Mouse (Mus musculus): ENCODE results near the gene Tcte1. TPM values are rescaled to one million over a fixed set of nuclear protein-coding genes. Genes with fewer than 3 reads are reported as not detected.
A peak's percentile ranks its signal among the peaks of the same experiment; 100 is the strongest.

Tcte1 gene
- polyA plus RNA-seq, 1 experiment from 2014 or later: 8.5 TPM

DNA sequence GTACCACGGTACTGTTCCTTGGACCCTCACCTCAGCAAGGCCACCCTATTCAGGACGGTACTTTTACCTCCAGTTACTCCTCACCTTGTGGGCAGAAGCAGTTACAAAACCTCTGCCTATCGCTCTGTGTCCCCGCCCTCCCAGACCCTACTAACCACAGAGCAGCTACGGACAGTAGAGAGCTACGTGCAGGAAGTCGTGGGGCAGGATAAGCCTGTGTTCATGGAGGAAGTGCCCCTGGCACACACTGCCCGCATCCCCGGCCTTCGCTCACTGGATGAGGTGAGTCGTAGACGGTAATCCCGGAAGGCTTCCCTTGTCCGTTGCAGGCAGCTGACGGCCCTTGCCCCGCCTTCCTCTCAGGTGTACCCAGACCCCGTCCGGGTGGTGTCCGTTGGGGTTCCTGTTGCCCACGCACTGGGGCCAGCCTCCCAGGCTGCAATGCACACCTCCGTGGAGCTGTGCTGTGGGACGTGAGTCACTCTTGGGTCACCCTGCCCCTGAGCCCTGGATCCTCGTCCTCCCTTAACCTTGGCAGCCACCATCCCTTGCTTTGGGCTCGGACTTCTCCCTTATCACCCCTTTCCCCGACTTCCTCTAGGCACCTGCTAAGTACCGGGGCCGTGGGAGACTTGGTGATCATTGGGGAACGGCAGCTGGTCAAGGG, 5.6 kb upstream of the Tcte1 start:
- Histone ChIP-seq H3K36me3 (ENCODE audit: control insufficient read depth, insufficient read depth, low read length) (peaks cover 17% of the 10 kb centered on the region), H3K27me3 (replicated peaks; ENCODE audit: control insufficient read depth, insufficient read depth, low read length) (no peaks in the 10 kb centered on the region), H3K4me2 (ENCODE audit: low read length) (no peak overlapping the region), H3K27ac (ENCODE audit: low read depth, low read length) (no peak overlapping the region), H3K9me3 (replicated peaks; ENCODE audit: control insufficient read depth, low read length) (no peaks in the 10 kb centered on the region), H3K4me1 (ENCODE audit: control insufficient read depth, insufficient read depth, low read length) (no peaks in the 10 kb centered on the region; the same call in 1 of the 2 replicates), H3K9ac (ENCODE audit: low read length) (no peak overlapping the region), H3K4me3 (ENCODE audit: low read depth, low read length) (no peak overlapping the region)
- 94% methylated on average over 28 of the region's 28 CpGs for WGBS
- ATAC-seq: no peak
- no peak for DNase-seq (ENCODE audit: low spot score)

DNA sequence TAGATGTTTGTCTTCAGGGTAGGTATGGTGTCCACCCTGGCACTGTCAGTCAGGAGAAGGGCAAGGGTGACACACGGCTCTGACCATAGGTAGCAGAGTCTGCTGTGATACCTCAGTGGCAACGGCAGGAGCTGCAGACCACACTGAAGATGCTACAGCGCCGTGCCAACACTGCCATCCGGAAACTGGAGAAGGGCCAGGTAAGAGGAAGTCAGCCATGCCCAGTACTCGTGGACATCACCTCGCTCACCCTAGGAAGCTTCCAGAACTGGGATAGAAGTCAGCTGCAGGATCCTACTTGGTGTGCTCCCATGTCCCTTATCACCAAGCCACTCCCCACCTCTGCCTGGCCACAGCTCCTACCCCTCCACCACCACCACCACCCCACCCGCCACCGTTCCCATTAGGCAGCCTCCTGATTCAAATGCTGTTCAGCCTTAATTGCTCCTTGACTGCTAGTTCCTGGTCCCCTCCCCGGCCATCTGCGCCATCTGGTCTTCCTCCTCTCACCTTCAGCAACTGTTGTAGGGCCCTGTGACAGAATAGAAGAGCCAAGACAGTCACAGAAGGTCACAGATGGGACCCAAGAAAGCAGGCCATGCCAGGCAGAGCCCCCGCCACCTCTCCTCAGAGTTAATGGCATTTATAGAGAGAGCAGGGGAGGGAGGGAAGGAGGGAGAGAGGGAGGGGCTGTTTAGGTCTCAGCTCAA, 4.3 kb upstream of the Tcte1 start:
- Histone ChIP-seq H3K9me3 (replicated peaks; ENCODE audit: control insufficient read depth, low read length) (no peaks in the 10 kb centered on the region), H3K4me2 (ENCODE audit: low read length) (no peak overlapping the region), H3K27me3 (replicated peaks; ENCODE audit: control insufficient read depth, insufficient read depth, low read length) (peaks cover 3% of the 10 kb centered on the region), H3K9ac (ENCODE audit: low read length) (0 out of 2 replicates have a peak overlapping the region, but pooled peaks have one; percentile 3), H3K27ac (ENCODE audit: low read depth, low read length) (0 out of 2 replicates have a peak overlapping the region, but pooled peaks have one; percentile 1), H3K4me3 (ENCODE audit: low read depth, low read length) (no peak overlapping the region), H3K4me1 (ENCODE audit: control insufficient read depth, insufficient read depth, low read length) (no peaks in the 10 kb centered on the region; the same call in 1 of the 2 replicates), H3K36me3 (ENCODE audit: control insufficient read depth, insufficient read depth, low read length) (peaks cover 17% of the 10 kb centered on the region)
- WGBS: 78% methylated on average over 12 of the region's 12 CpGs
- ATAC-seq (no peak), DNase-seq (ENCODE audit: low spot score) (peak; percentile 45)

DNA sequence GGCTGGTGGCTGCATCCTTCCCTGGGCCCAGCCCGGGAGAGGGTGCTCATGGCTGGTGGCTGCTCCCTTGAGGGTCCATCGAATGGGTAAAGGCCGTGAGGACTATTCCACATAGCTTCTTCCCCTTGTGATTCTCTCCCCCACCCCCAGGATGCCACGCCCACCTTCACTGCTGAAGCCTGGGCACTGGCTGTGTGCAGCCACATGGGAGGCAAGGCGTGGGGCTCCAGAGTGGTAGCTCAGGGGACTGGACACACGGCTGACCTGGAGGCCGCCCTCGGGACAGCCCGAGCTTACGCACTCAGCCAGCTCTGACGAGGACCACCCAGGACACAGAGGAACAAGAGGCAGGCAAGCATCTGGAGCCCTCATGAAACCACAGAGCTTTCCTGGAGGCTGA, 3.1 kb upstream of the Tcte1 start:
- peaks cover 11% of the 10 kb centered on the region for H3K27me3 ChIP-seq (replicated peaks; ENCODE audit: control insufficient read depth, insufficient read depth, low read length)
- WGBS: 86% methylated on average over 11 of the region's 11 CpGs
- ATAC-seq (no peak), DNase-seq (ENCODE audit: low spot score) (no peak)
- no peak overlapping the region for H3K4me2 ChIP-seq (ENCODE audit: low read length)
- no peaks in the 10 kb centered on the region; the same call in 1 of the 2 replicates for H3K4me1 ChIP-seq (ENCODE audit: control insufficient read depth, insufficient read depth, low read length)
- H3K4me3 ChIP-seq (ENCODE audit: low read depth, low read length): no peak overlapping the region
- H3K27ac ChIP-seq (ENCODE audit: low read depth, low read length): no peak overlapping the region
- H3K9me3 ChIP-seq (replicated peaks; ENCODE audit: control insufficient read depth, low read length): no peaks in the 10 kb centered on the region
- H3K9ac ChIP-seq (ENCODE audit: low read length): no peak overlapping the region
- H3K36me3 ChIP-seq (ENCODE audit: control insufficient read depth, insufficient read depth, low read length): peaks cover 17% of the 10 kb centered on the region

DNA sequence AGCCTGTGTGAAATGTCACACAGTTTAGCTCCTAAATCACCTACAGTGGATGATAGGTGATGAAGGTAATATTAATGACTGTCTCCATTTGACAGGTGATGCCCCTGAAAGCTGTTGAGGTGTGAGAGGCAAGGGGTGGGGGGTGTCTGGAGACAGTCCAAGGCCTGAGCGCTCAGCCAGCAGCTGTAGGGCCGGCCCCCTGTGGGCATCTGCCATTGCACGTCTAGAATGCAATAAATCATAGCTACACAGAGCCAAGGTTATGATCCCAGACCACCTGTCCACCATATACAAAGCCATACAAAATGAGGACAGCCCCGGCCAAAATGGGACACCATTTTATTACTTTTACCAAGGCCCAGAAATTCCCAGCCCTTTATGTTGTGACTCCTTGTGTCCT, 1.7 kb downstream of the Tcte1 start:
- H3K27me3 ChIP-seq (replicated peaks; ENCODE audit: control insufficient read depth, insufficient read depth, low read length): peaks cover 11% of the 10 kb centered on the region
- no peaks in the 10 kb centered on the region for H3K9me3 ChIP-seq (replicated peaks; ENCODE audit: control insufficient read depth, low read length)
- no peak overlapping the region for H3K4me3 ChIP-seq (ENCODE audit: low read depth, low read length)
- no peak overlapping the region for H3K9ac ChIP-seq (ENCODE audit: low read length)
- no peak overlapping the region for H3K4me2 ChIP-seq (ENCODE audit: low read length)
- H3K36me3 ChIP-seq (ENCODE audit: control insufficient read depth, insufficient read depth, low read length): peaks cover 6% of the 10 kb centered on the region; the same call in 1 of the 2 replicates
- no peak overlapping the region for H3K27ac ChIP-seq (ENCODE audit: low read depth, low read length)
- WGBS: 73% methylated on average over 4 of the region's 4 CpGs
- no peak for ATAC-seq
- DNase-seq (ENCODE audit: low spot score): no peak
- no peaks in the 10 kb centered on the region; the same call in 1 of the 2 replicates for H3K4me1 ChIP-seq (ENCODE audit: control insufficient read depth, insufficient read depth, low read length)

DNA sequence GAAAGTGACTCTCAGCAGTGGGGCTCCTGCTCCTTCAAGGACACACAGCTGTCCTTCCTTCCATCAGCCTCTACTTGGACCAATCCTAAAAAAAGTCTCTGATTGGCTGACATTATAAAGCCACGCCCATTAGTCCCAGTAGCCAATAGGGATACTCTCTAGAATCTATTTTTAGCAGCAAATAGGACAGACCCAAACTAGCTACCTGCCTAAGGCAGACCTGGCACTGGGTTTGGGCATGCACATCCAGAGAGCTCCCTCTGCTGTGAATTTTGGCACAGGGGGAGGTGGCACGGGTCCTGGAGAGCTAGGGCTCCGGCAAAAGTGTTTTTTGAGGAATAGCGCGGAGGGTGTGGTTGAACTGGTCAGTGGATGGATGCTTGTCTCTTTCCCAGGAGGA, 3.3 kb downstream of the Tcte1 start:
- H3K36me3 ChIP-seq (ENCODE audit: control insufficient read depth, insufficient read depth, low read length): no peaks in the 10 kb centered on the region
- H3K4me1 ChIP-seq (ENCODE audit: control insufficient read depth, insufficient read depth, low read length): peaks cover 3% of the 10 kb centered on the region; the same call in 1 of the 2 replicates
- no peaks in the 10 kb centered on the region for H3K9me3 ChIP-seq (replicated peaks; ENCODE audit: control insufficient read depth, low read length)
- 15% methylated on average over 5 of the region's 5 CpGs for WGBS
- no peak overlapping the region for H3K4me3 ChIP-seq (ENCODE audit: low read depth, low read length)
- no peak overlapping the region for H3K9ac ChIP-seq (ENCODE audit: low read length)
- peaks cover 11% of the 10 kb centered on the region for H3K27me3 ChIP-seq (replicated peaks; ENCODE audit: control insufficient read depth, insufficient read depth, low read length)
- no peak for DNase-seq (ENCODE audit: low spot score)
- no peak overlapping the region for H3K27ac ChIP-seq (ENCODE audit: low read depth, low read length)
- H3K4me2 ChIP-seq (ENCODE audit: low read length): no peak overlapping the region
- ATAC-seq: no peak

DNA sequence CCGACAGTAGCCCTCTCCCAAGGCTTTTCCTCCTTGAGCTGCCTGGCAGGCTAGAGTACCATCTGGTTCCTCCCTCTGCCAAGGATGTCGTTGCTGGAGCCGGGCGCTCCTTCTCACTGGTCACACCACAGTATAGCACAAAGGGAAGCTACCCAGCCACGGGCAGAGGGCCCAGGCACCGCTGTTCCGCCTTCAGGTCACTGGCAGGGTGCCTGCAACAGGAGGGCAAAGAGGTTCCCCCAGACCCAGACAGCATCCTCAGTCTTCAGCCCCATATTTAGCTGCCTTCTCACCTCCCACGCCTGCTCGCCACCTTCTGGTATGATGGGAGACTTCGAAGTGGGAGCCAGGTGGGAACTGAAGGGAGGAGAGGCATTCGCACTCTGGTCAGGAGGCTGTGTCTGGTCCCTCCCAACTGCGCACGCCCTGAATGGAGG, 7.1 kb downstream of the Tcte1 start:
- peak; percentile 78 for DNase-seq (ENCODE audit: low spot score)
- Histone ChIP-seq H3K9ac (ENCODE audit: low read length) (no peak overlapping the region), H3K9me3 (replicated peaks; ENCODE audit: control insufficient read depth, low read length) (no peaks in the 10 kb centered on the region), H3K4me3 (ENCODE audit: low read depth, low read length) (no peak overlapping the region), H3K4me2 (ENCODE audit: low read length) (no peak overlapping the region; the same call in 1 of the 2 replicates), H3K36me3 (ENCODE audit: control insufficient read depth, insufficient read depth, low read length) (no peaks in the 10 kb centered on the region), H3K4me1 (ENCODE audit: control insufficient read depth, insufficient read depth, low read length) (peaks cover 3% of the 10 kb centered on the region; the same call in 1 of the 2 replicates), H3K27me3 (replicated peaks; ENCODE audit: control insufficient read depth, insufficient read depth, low read length) (peaks cover 2% of the 10 kb centered on the region; the same call in 1 of the 2 replicates), H3K27ac (ENCODE audit: low read depth, low read length) (peak overlapping the region; percentile 40; the same call in 1 of the 2 replicates)
- peak; percentile 89 for ATAC-seq
- 44% methylated on average over 13 of the region's 13 CpGs for WGBS

DNA sequence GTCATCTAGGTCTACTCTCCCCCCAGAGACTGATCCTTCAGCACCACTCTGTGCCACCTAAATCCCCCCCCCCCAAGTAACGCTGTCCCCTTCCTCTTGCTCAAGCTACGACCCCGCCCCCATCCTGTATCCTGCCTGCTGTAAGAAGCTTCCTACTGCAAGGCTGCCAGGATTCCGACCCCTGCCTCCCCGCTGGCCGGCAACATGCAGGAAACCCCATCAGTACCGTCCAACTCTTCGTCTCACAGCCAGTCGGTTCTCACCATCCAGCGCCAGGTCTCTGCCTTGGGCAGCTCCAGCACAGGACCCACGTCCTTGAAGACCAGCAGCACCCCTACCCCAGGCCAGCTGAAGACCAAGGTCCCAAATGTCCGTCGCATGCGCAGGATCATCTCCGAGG, 9.7 kb downstream of the Tcte1 start:
- no peak overlapping the region for H3K9ac ChIP-seq (ENCODE audit: low read length)
- DNase-seq (ENCODE audit: low spot score) (no peak), ATAC-seq (no peak)
- no peaks in the 10 kb centered on the region for H3K36me3 ChIP-seq (ENCODE audit: control insufficient read depth, insufficient read depth, low read length)
- H3K9me3 ChIP-seq (replicated peaks; ENCODE audit: control insufficient read depth, low read length): no peaks in the 10 kb centered on the region
- 51% methylated on average over 15 of the region's 15 CpGs for WGBS
- H3K27me3 ChIP-seq (replicated peaks; ENCODE audit: control insufficient read depth, insufficient read depth, low read length): peaks cover 3% of the 10 kb centered on the region; the same call in 1 of the 2 replicates
- H3K4me3 ChIP-seq (ENCODE audit: low read depth, low read length): no peak overlapping the region
- H3K4me2 ChIP-seq (ENCODE audit: low read length): no peak overlapping the region
- no peak overlapping the region for H3K27ac ChIP-seq (ENCODE audit: low read depth, low read length)
- H3K4me1 ChIP-seq (ENCODE audit: control insufficient read depth, insufficient read depth, low read length): peaks cover 3% of the 10 kb centered on the region; the same call in 1 of the 2 replicates

DNA sequence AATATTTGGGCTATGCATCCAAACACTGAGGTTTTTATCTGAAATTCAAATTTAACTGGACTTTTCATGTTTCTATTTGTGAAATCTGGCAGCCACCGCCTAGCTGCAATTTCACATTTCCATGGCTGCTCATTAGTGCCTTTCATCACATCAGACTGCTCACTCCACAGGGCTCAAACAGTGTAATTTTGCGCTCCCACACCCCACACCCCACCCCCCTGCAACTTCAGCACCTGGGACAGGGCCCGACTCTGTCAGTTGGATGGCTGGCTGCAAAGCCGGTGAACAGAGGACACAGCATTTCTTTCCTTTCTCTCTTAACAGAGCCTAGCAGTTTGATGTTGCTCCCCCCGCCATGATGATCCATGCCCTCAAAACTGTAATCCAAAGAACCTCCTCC, 13.0 kb downstream of the Tcte1 start:
- no peaks in the 10 kb centered on the region for H3K9me3 ChIP-seq (replicated peaks; ENCODE audit: control insufficient read depth, low read length)
- no peak overlapping the region for H3K4me3 ChIP-seq (ENCODE audit: low read depth, low read length)
- DNase-seq (ENCODE audit: low spot score): no peak
- H3K27ac ChIP-seq (ENCODE audit: low read depth, low read length): no peak overlapping the region
- 0 out of 2 replicates have a peak, but pooled peaks have one; percentile 45 for ATAC-seq
- H3K4me1 ChIP-seq (ENCODE audit: control insufficient read depth, insufficient read depth, low read length): no peaks in the 10 kb centered on the region
- no peaks in the 10 kb centered on the region for H3K36me3 ChIP-seq (ENCODE audit: control insufficient read depth, insufficient read depth, low read length)
- H3K4me2 ChIP-seq (ENCODE audit: low read length): no peak overlapping the region
- WGBS: 11% methylated on average over 5 of the region's 5 CpGs
- H3K27me3 ChIP-seq (replicated peaks; ENCODE audit: control insufficient read depth, insufficient read depth, low read length): peaks cover 3% of the 10 kb centered on the region; the same call in 1 of the 2 replicates
- peak overlapping the region; percentile 25; the same call in 1 of the 2 replicates for H3K9ac ChIP-seq (ENCODE audit: low read length)

Data from forebrain, embryonic 14.5 days (tissue).